Mouse (Mus musculus) testis, adult 2 months (tissue): ENCODE data around the gene Dcun1d4.

Experiments
- CTCF ChIP-seq: fragments of 200-500 bp; IDR thresholded peaks from 2 replicates; pipeline ENCODE4 v1.5.1; 2012; ENCODE audit warnings: low read depth, mild to moderate bottlenecking, inconsistent platforms, low read length, moderate library complexity; ENCODE audit not compliant: control insufficient read depth, insufficient read depth, insufficient replicate concordance
- POLR2A ChIP-seq: fragments of 200-500 bp; IDR thresholded peaks from 2 replicates; pipeline ENCODE4 v1.6.1; 2012; ENCODE audit warnings: low read depth, mild to moderate bottlenecking, inconsistent platforms, low read length, moderate library complexity; ENCODE audit not compliant: control insufficient read depth

GRCm38 (mm10) chr5:73564038-73564437 lies 83.2 kb downstream of the Dcun1d4 start:
- no peak for TF ChIP-seq CTCF
- no peak for TF ChIP-seq POLR2A
